In the genomic region with DNA sequence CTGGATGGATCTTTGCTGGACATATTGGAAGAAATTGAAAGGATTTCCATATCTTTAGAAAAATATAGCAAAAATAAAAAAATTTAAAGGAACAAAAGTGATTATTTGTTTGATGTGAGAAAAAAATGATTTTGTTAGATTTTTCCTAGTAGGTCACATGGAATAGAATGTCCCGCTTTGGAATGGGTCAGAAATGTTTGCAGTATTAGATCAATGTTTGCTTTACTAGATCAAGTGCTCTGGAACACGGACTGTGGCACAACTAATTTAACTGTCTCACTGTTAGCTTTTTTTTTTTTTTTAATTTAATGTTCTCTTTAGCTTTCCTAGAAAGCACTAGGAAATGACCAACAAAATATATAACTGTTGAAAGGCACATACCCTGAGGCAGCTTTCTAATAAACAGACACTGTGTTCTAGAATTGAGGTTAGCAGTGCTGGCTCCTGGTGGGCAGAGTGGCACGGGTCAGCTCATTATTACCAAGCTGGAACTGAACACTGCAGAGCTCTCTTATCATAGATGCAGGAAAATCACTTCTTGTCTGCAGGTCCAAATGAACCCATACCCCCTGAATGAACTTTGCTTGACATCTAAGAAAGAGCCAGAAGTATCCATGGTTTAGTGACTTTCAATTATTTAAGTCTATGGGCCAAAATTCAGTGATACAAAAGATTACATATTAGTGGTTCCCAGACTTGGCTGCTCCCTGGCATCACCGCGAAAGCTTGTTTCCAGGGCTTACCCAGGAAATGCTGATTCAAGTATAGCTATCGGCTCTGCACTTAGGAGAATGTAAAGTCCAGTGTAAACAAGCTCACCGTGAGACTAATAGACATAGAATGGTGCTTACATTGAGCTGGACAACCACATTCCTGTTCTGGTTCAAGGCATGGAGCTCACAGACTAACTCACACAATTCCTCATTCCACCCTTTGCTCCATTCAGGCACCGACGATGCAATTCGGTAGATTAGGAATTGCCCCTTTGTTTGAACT, we compare ENCODE assay signal across 27 mouse cellular contexts.
A peak's percentile ranks its signal among the peaks of the same experiment; 100 is the strongest.
DNase-seq lines count a peak whose midpoint lies in the region; ATAC-seq and TF ChIP-seq lines count a peak whose summit lies in the region.
"Had no signal": no experiment of that assay in that cellular context is flagged by ENCODE, and none has a peak within 500 bp of the region (broad histone marks: within the 10 kb centered on the region; RNA-seq: fewer than 3 reads in every experiment).

No protein-coding gene starts in this region.

- no peak for DNase-seq in embryonic facial prominence, embryonic 10.5 days (ENCODE audit: low spot score)
- DNase-seq in liver, adult 2 months (ENCODE audit: extremely low read depth, low read depth, low spot score): peak; percentile 76
- DNase-seq in lung, postnatal 0 days (ENCODE audit: low spot score): peak; percentile 55
- DNase-seq in lung, postnatal 14 days: no peak
- DNase-seq in adrenal gland, adult 18-20 months (ENCODE audit: low spot score in 2 of 2): no peak
- DNase-seq: adrenal gland, postnatal 10 days; cerebellum, adult 8-10 months; cerebellum, postnatal 25 days; forebrain, postnatal 0 days; heart, postnatal 14 days; kidney, adult 18-20 months; kidney, postnatal 25 days; liver, embryonic 13.5 days; midbrain, embryonic 14.5 days; thymus, postnatal 4 days had no signal

- no peak for ATAC-seq in embryonic facial prominence, embryonic 13.5 days (ENCODE audit: insufficient number of reproducible peaks, insufficient read depth, low FRiP score, low TSS enrichment, low read depth)
- no peak for ATAC-seq in liver, embryonic 12.5 days
- peak; percentile 73 for ATAC-seq in lung, postnatal 0 days
- ATAC-seq: forebrain, postnatal 0 days; inflammation-experienced regulatory T-cells, adult 6 months had no signal

- no peaks in the 10 kb centered on the region for H3K36me3 ChIP-seq in embryonic facial prominence, embryonic 13.5 days
- no peaks in the 10 kb centered on the region for H3K36me3 ChIP-seq in embryonic facial prominence, embryonic 10.5 days (replicated peaks)
- H3K36me3 ChIP-seq in liver, adult 2 months (ENCODE audit: control insufficient read depth, insufficient read depth, low read length): no peaks in the 10 kb centered on the region
- no peaks in the 10 kb centered on the region for H3K36me3 ChIP-seq in liver, embryonic 12.5 days
- H3K36me3 ChIP-seq in lung, postnatal 0 days (ENCODE audit: insufficient read depth, low read length): no peaks in the 10 kb centered on the region
- H3K36me3 ChIP-seq: embryonic facial prominence, embryonic 12.5 days; hindbrain, embryonic 10.5 days; hindbrain, embryonic 15.5 days; limb, embryonic 12.5 days; liver, embryonic 13.5 days had no signal

- H3K4me2 ChIP-seq in embryonic facial prominence, embryonic 13.5 days: no peak overlapping the region
- H3K4me2 ChIP-seq in liver, embryonic 12.5 days: no peak overlapping the region
- H3K4me2 ChIP-seq in lung, postnatal 0 days (replicated peaks; ENCODE audit: low read depth, low read length): no peak overlapping the region
- H3K4me2 ChIP-seq: embryonic facial prominence, embryonic 12.5 days; hindbrain, embryonic 15.5 days; limb, embryonic 12.5 days; liver, embryonic 13.5 days had no signal

- no peak for TF ChIP-seq POLR2A in liver, adult 2 months (IDR thresholded peaks at IDR 0.05; ENCODE audit: extremely low read depth, insufficient read depth, low read length)

- 68% methylated on average over 10 of the region's 10 CpGs for WGBS in embryonic facial prominence, embryonic 13.5 days
- 79% methylated on average over 10 of the region's 10 CpGs for WGBS in embryonic facial prominence, embryonic 10.5 days
- WGBS in liver, adult 2 months: 22% methylated on average over 10 of the region's 10 CpGs
- 67% methylated on average over 10 of the region's 10 CpGs for WGBS in liver, embryonic 12.5 days (ENCODE audit: insufficient replicate concordance)
- WGBS in lung, postnatal 0 days: 42% methylated on average over 10 of the region's 10 CpGs

- no peak overlapping the region for H3K4me3 ChIP-seq in embryonic facial prominence, embryonic 13.5 days
- no peak overlapping the region for H3K4me3 ChIP-seq in embryonic facial prominence, embryonic 10.5 days
- no peak overlapping the region for H3K4me3 ChIP-seq in liver, adult 2 months (ENCODE audit: insufficient read depth, low read depth, low read length)
- no peak overlapping the region for H3K4me3 ChIP-seq in liver, embryonic 12.5 days
- no peak overlapping the region for H3K4me3 ChIP-seq in lung, postnatal 0 days (ENCODE audit: low read depth, low read length)
- H3K4me3 ChIP-seq: embryonic facial prominence, embryonic 12.5 days; erythroblast, embryonic 14.5 days; hindbrain, embryonic 10.5 days; hindbrain, embryonic 15.5 days; layer of hippocampus, adult 2 months; left cerebral cortex, adult 2 months; limb, embryonic 12.5 days; liver, embryonic 13.5 days had no signal

- H3K4me1 ChIP-seq in embryonic facial prominence, embryonic 13.5 days: peaks cover 20% of the 10 kb centered on the region
- H3K4me1 ChIP-seq in embryonic facial prominence, embryonic 10.5 days: peaks cover 12% of the 10 kb centered on the region
- no peaks in the 10 kb centered on the region; the same call in 1 of the 2 replicates for H3K4me1 ChIP-seq in liver, adult 2 months (ENCODE audit: control insufficient read depth, insufficient read depth, low read length)
- no peaks in the 10 kb centered on the region for H3K4me1 ChIP-seq in liver, embryonic 12.5 days
- no peaks in the 10 kb centered on the region; the same call in 1 of the 2 replicates for H3K4me1 ChIP-seq in lung, postnatal 0 days (ENCODE audit: insufficient read depth, low read depth, low read length)
- H3K4me1 ChIP-seq: hindbrain, embryonic 15.5 days; liver, embryonic 13.5 days had no signal

- TF ChIP-seq EP300 in lung, postnatal 0 days (IDR thresholded peaks at IDR 0.05): peak; percentile 52; the same call in 1 of the 2 replicates

- H3K27me3 ChIP-seq in embryonic facial prominence, embryonic 13.5 days: no peaks in the 10 kb centered on the region
- H3K27me3 ChIP-seq in embryonic facial prominence, embryonic 10.5 days (replicated peaks; ENCODE audit: low read depth, poor library complexity, severe bottlenecking): no peaks in the 10 kb centered on the region
- H3K27me3 ChIP-seq in liver, adult 2 months (ENCODE audit: control insufficient read depth, insufficient read depth, low read length): 0 out of 2 replicates have a peak, but pooled peaks cover 5% of the 10 kb centered on the region
- no peaks in the 10 kb centered on the region for H3K27me3 ChIP-seq in liver, embryonic 12.5 days (replicated peaks)
- H3K27me3 ChIP-seq in lung, postnatal 0 days (replicated peaks; ENCODE audit: insufficient read depth, low read length): no peaks in the 10 kb centered on the region
- H3K27me3 ChIP-seq: CH12.LX; embryonic facial prominence, embryonic 12.5 days; hindbrain, embryonic 15.5 days; limb, embryonic 12.5 days; liver, embryonic 13.5 days had no signal

- no peak for TF ChIP-seq CTCF in liver, adult 2 months (IDR thresholded peaks at IDR 0.05; ENCODE audit: low read depth, low read length)
- no peak for TF ChIP-seq CTCF in lung, postnatal 0 days (IDR thresholded peaks at IDR 0.05)

- no peaks in the 10 kb centered on the region; the same call in 1 of the 2 replicates for H3K9me3 ChIP-seq in embryonic facial prominence, embryonic 13.5 days
- H3K9me3 ChIP-seq in embryonic facial prominence, embryonic 10.5 days: no peaks in the 10 kb centered on the region
- H3K9me3 ChIP-seq in liver, embryonic 12.5 days (replicated peaks): no peaks in the 10 kb centered on the region
- no peaks in the 10 kb centered on the region for H3K9me3 ChIP-seq in lung, postnatal 0 days (ENCODE audit: low read length)
- H3K9me3 ChIP-seq: embryonic facial prominence, embryonic 12.5 days; hindbrain, embryonic 10.5 days; hindbrain, embryonic 15.5 days; liver, embryonic 13.5 days had no signal

- H3K9ac ChIP-seq in embryonic facial prominence, embryonic 13.5 days: no peak overlapping the region
- H3K9ac ChIP-seq in liver, adult 2 months (ENCODE audit: low read depth, low read length): no peak overlapping the region
- no peak overlapping the region for H3K9ac ChIP-seq in liver, embryonic 12.5 days
- no peak overlapping the region for H3K9ac ChIP-seq in lung, postnatal 0 days (replicated peaks; ENCODE audit: low read depth)
- H3K9ac ChIP-seq: embryonic facial prominence, embryonic 12.5 days; forebrain, postnatal 0 days; hindbrain, embryonic 15.5 days; limb, embryonic 12.5 days; liver, embryonic 13.5 days had no signal

- H3K79me2 ChIP-seq in liver, adult 2 months (ENCODE audit: control insufficient read depth, insufficient read depth, low read length): no peaks in the 10 kb centered on the region

- H3K27ac ChIP-seq in embryonic facial prominence, embryonic 13.5 days: peak overlapping the region; percentile 51; the same call in 1 of the 2 replicates
- no peak overlapping the region for H3K27ac ChIP-seq in embryonic facial prominence, embryonic 10.5 days (replicated peaks)
- H3K27ac ChIP-seq in liver, adult 2 months (replicated peaks; ENCODE audit: insufficient read depth, low read depth, low read length): no peak overlapping the region
- H3K27ac ChIP-seq in liver, embryonic 12.5 days: no peak overlapping the region
- H3K27ac ChIP-seq in lung, postnatal 0 days (ENCODE audit: low read length): no peak overlapping the region
- H3K27ac ChIP-seq: embryonic facial prominence, embryonic 12.5 days; hindbrain, embryonic 10.5 days; hindbrain, embryonic 15.5 days; layer of hippocampus, adult 2 months; left cerebral cortex, adult 2 months; limb, embryonic 12.5 days; liver, embryonic 13.5 days; macrophage had no signal

Comparison
In these comparisons a context has a peak if more than half of its experiments do, and no peak if none do; other contexts are left out.
1. DNase-seq: peak in liver, adult 2 months (single experiment) and lung, postnatal 0 days (single experiment); none in embryonic facial prominence, embryonic 10.5 days (single experiment), lung, postnatal 14 days (single experiment) and adrenal gland, adult 18-20 months (0 of 2).